Mouse (Mus musculus) hindbrain, postnatal 0 days (tissue): ENCODE results near the gene Kremen2. TPM values are rescaled to one million over a fixed set of nuclear protein-coding genes. Genes with fewer than 3 reads are reported as not detected.

ENCODE experiments used
- ATAC-seq: fragments of 200-750 bp; cut with Nextera tagmentation; 2 replicates; pipeline ENCODE4 v1.8.0; 2017; ENCODE audit warnings: mild to moderate bottlenecking, moderate TSS enrichment, moderate library complexity
- DNase-seq: peaks from one replicate; pipeline ENCODE4 v3.0.0-alpha.2; 2015; ENCODE audit warnings: low spot score
- H3K27ac ChIP-seq: fragments of 300-500 bp; sonication (generic); 2 replicates; pipeline ENCODE4 v1.5.1; 2014; ENCODE audit warnings: mild to moderate bottlenecking
- H3K27me3 ChIP-seq: fragments of 300-500 bp; sonication (generic); 2 replicates; pipeline ENCODE4 v1.6.1; 2014; ENCODE audit warnings: low read length, mixed read lengths; ENCODE audit not compliant: insufficient read depth
- H3K36me3 ChIP-seq: fragments of 300-500 bp; sonication (generic); 2 replicates; pipeline ENCODE4 v1.6.1; 2014; ENCODE audit warnings: low read length, mixed read lengths; ENCODE audit not compliant: insufficient read depth
- H3K4me1 ChIP-seq: fragments of 300-500 bp; sonication (generic); 2 replicates; pipeline ENCODE4 v1.6.1; 2014; ENCODE audit warnings: antibody characterized with exemption, low read length, mixed read lengths; ENCODE audit not compliant: insufficient read depth
- H3K4me2 ChIP-seq: fragments of 300-500 bp; sonication (generic); 2 replicates; pipeline ENCODE4 v1.6.1; 2014; ENCODE audit warnings: low read depth, mild to moderate bottlenecking, low read length, moderate library complexity, mixed read lengths
- H3K4me3 ChIP-seq: fragments of 300-500 bp; sonication (generic); 2 replicates; pipeline ENCODE4 v1.5.1; 2014; ENCODE audit warnings: low read length
- H3K9ac ChIP-seq: fragments of 300-500 bp; sonication (generic); replicated peaks from 2 replicates; pipeline ENCODE4 v1.6.1; 2014; ENCODE audit warnings: mild to moderate bottlenecking, low read length, moderate library complexity, mixed read lengths
- H3K9me3 ChIP-seq: fragments of 300-500 bp; sonication (generic); 2 replicates; pipeline ENCODE4 v1.6.1; 2016; ENCODE audit warnings: low read length, mixed read lengths
- CTCF ChIP-seq: IDR thresholded peaks from 2 replicates; pipeline ENCODE4 v1.5.1; 2016; ENCODE audit warnings: antibody characterized with exemption, control low read depth, low read depth
- WGBS: fragments of 180-500 bp; shearing (Covaris S2); extraction: QIAGEN DNeasy Blood & Tissue Kit; methylation state at CpG from one replicate; pipeline ENCODE4 v1.1.7; 2014; 5-methylcytosine and 5-hydroxymethylcytosine counted together
- polyA plus RNA-seq: library from polyadenylated mRNA; unstranded; fragments of >200 nt; fragmentation: Nextera tagmentation; extraction: Ambion mirVana; gene quantifications from 2 replicates; pipeline ENCODE4 v1.2.1, GENCODE M21; 2015
- total RNA-seq: library from RNA; depleted of rRNA; stranded (reverse); fragments of >200 nt; gene quantifications from 2 replicates; pipeline ENCODE4 v1.2.3, GENCODE M21; 2014; rRNA removed

Gene Kremen2
- total and polyA plus RNA-seq, 2 experiments from 2014 or later: 1.2 to 1.4 TPM

DNA sequence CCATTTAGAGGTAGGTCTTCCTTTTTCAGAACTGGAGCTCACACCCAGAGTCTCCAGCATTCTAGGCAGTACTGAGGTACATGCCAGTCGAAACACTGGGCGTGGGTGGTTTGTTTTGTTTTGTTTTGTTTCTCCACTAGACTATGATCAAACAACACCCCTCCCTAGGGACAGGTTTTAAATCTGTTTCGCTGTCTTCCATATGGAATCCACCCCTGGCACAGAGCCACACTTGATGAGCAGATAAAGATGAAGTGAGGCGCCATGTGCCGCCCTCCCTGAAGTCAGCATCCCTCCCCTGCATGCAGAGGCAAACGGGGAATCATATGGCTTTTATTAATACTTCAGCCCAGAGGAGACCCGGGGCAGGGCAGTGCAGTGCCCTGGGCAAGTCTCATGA is 40.9 kb downstream of the Kremen2 start:
- no peak overlapping the region for H3K27ac ChIP-seq
- DNase-seq: peak; percentile 25

DNA sequence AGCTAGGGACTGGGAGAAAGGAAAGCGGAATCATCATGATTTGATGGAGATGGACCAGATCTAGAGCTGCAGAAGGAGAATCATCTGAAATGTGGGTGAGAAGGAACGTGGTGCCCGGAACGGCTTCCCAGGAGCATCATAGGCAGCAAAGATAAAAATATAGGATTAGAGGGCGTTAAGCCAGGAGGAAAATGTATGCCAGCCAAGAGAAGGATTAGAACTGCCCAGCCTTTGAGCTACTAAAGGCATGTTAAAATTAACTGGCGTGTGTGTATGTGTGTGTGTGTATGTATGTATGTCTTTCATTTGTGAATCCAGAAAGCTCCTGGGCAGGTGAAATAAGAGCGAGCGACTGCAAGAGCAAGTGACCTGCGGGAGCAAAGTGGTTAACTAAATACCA is 42.3 kb downstream of the Kremen2 start:
- 76% methylated on average over 9 of the region's 9 CpGs for WGBS
- H3K4me2 ChIP-seq: no peak overlapping the region
- TF ChIP-seq CTCF: no peak
- H3K27ac ChIP-seq: no peak overlapping the region
- no peak overlapping the region for H3K9ac ChIP-seq
- no peak overlapping the region for H3K4me3 ChIP-seq
- H3K4me1 ChIP-seq: no peaks in the 10 kb centered on the region
- no peaks in the 10 kb centered on the region for H3K36me3 ChIP-seq
- no peaks in the 10 kb centered on the region for H3K9me3 ChIP-seq
- ATAC-seq (no peak), DNase-seq (no peak)
- no peaks in the 10 kb centered on the region; the same call in 1 of the 2 replicates for H3K27me3 ChIP-seq

More for the DNA sequence above, 40.9 kb downstream of the Kremen2 start:
- TF ChIP-seq CTCF: no peak
- Histone ChIP-seq H3K4me3 (no peak overlapping the region), H3K4me1 (no peaks in the 10 kb centered on the region), H3K27me3 (no peaks in the 10 kb centered on the region; the same call in 1 of the 2 replicates), H3K4me2 (no peak overlapping the region), H3K9ac (no peak overlapping the region), H3K36me3 (no peaks in the 10 kb centered on the region), H3K9me3 (no peaks in the 10 kb centered on the region)
- 27% methylated on average over 7 of the region's 7 CpGs for WGBS
- no peak; the same call in 1 of the 2 replicates for ATAC-seq

DNA sequence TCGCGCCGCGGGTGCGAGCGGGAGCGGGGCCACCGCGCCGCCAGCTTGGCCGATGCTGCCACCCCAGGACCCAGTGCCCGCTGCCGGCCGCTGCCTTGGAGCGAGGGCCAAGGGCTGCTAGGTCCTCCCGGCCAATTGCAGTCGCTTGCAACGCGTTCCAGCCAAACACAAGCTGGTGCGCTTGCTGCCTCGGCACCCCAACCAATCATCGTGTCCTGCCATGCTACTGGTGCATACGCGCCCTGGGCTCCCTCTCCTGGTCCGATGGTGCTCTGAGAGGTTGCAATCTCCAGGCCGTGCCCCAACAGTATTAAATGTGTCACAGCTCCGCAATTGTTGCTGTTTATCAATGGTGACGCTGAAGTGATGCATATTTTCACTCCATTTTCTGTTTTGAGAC is 45.6 kb downstream of the Kremen2 start:
- H3K27ac ChIP-seq: peak overlapping the region; percentile 67; the same call in 1 of the 2 replicates
- ATAC-seq: peak; percentile 97
- H3K9ac ChIP-seq: peak overlapping the region; percentile 64
- no peaks in the 10 kb centered on the region for H3K36me3 ChIP-seq
- peak overlapping the region; percentile 71 for H3K4me3 ChIP-seq
- no peaks in the 10 kb centered on the region for H3K4me1 ChIP-seq
- H3K9me3 ChIP-seq: no peaks in the 10 kb centered on the region
- H3K4me2 ChIP-seq: peak overlapping the region; percentile 97
- 0% methylated on average over 27 of the region's 28 CpGs for WGBS
- peak; percentile 96 for DNase-seq
- peaks cover 3% of the 10 kb centered on the region; the same call in 1 of the 2 replicates for H3K27me3 ChIP-seq
- TF ChIP-seq CTCF: peak; percentile 87

DNA sequence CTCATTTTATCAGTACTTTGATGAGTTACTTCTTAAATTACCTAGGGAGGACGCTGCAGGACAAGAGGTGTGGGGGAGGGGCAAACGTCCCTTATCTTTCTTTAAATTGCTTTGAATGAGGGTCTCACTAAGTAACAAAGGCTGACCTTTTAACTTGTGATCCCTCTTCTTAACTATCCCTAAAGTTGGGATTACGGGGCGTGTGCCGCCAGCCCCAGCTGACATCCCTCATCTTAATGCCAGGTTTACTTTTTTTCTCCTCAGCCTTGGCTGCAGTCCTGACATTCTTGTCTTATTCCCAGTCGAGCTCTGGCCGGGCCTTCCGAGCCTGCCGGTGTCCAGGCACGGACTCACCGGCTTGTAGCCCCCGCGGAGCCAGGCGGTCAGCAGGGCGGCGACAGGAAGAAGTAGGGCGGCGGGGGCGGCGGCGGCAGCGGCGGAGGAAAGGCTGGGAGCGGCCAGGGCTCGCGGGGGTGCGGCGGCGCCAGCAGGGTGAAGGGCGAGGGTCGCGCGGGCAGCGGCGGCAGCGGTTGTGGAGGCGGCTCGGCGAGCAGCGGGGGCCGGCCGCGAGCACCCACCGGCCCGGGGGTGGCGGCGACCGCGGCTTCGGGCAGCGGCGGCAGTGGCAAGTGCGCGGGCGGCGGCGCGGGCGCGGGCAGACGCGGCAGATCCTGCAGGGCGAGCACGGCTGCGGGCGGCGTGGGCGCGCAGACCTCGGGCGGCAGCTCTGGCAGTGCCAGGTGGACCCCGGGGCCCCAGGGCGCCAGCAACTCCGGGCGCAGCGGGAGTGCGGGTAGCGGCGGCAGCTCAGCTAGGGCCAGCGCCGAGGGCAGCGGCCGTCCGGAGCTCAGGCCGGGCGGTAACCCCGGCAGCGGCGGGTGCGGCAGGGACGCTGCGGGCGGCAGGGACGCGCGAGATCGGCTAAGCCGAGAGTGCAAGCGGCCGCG is 46.2 kb downstream of the Kremen2 start:
- Histone ChIP-seq H3K27ac (peak overlapping the region; percentile 67), H3K27me3 (peaks cover 3% of the 10 kb centered on the region; the same call in 1 of the 2 replicates), H3K4me3 (peak overlapping the region; percentile 71), H3K9me3 (no peaks in the 10 kb centered on the region), H3K4me1 (no peaks in the 10 kb centered on the region), H3K4me2 (peak overlapping the region; percentile 97), H3K9ac (peak overlapping the region; percentile 64), H3K36me3 (no peaks in the 10 kb centered on the region)
- TF ChIP-seq CTCF: no peak
- peak; percentile 64 for ATAC-seq
- WGBS: 2% methylated on average over 67 of the region's 101 CpGs
- no peak for DNase-seq

DNA sequence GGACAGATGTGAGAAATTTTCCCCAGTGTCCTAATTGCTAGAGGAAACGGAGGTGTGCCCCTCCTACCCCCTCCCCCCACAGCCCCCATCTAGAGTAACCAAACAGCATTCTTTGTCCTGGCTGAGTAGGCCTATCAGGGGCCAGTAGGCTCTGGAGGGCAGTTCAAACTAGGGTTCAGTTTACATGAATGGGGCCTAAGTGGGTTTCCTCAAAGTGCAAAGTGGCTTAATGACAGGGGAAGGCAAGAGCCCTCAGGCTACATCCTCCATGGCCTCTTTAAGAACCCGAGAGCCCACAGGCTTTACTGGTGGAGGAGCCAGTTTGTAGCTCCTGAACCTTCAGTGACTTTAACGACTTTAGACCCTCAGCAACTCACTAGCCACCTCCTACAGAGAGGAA is 49.8 kb downstream of the Kremen2 start:
- Histone ChIP-seq H3K4me1 (no peaks in the 10 kb centered on the region), H3K9me3 (no peaks in the 10 kb centered on the region), H3K36me3 (no peaks in the 10 kb centered on the region), H3K27me3 (0 out of 2 replicates have a peak, but pooled peaks cover 3% of the 10 kb centered on the region), H3K4me2 (no peak overlapping the region), H3K27ac (no peak overlapping the region), H3K9ac (no peak overlapping the region), H3K4me3 (no peak overlapping the region)
- no peak for TF ChIP-seq CTCF
- ATAC-seq: no peak
- WGBS: 26% methylated on average over 3 of the region's 3 CpGs
- no peak for DNase-seq

DNA sequence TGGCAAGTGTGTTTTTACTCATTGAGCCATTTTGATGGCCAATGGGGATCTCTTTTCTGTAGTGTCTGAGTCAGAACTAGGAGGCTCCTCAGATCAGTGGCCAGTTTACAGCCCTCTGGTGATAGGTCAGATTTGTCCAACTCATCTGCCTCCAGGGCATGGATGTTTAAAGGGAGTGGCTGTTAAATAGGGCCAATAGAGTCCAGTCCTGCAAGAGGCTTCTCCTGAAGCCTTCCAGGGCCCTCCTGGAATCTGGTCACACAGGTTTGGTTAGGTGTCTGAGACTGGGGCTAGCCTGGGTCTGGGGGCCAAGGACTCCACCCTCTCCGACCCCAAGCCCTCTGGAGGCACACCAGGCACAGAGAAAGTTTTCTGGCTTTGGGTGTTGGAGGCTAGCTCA is 51.1 kb downstream of the Kremen2 start:
- ATAC-seq: no peak
- H3K27me3 ChIP-seq: 0 out of 2 replicates have a peak, but pooled peaks cover 3% of the 10 kb centered on the region

More for the DNA sequence above, 51.1 kb downstream of the Kremen2 start:
- H3K4me3 ChIP-seq: no peak overlapping the region
- H3K4me1 ChIP-seq: no peaks in the 10 kb centered on the region
- no peak overlapping the region for H3K4me2 ChIP-seq
- no peaks in the 10 kb centered on the region for H3K36me3 ChIP-seq
- DNase-seq: no peak
- TF ChIP-seq CTCF: no peak
- no peak overlapping the region for H3K27ac ChIP-seq
- H3K9me3 ChIP-seq: no peaks in the 10 kb centered on the region
- no peak overlapping the region for H3K9ac ChIP-seq
- 81% methylated on average over 1 of the region's 1 CpGs for WGBS

Other genes with a start within 250 kb of the Kremen2 start
- gene Zfp213, start 181.6 kb downstream of the Kremen2 start, total RNA-seq: 17.1 and 28.1 TPM in 2 replicates
- 9.4 and 10.3 TPM in 2 replicates for gene Zfp213, start 181.6 kb downstream of the Kremen2 start, polyA plus RNA-seq
- 37.6 and 44.0 TPM in 2 replicates for gene Zfp13, start 146.3 kb downstream of the Kremen2 start, total RNA-seq
- gene Zfp13, start 146.3 kb downstream of the Kremen2 start, polyA plus RNA-seq: 21.5 and 21.6 TPM in 2 replicates
- 0.10 TPM in 1 of 2 replicates, not detected in the other for gene Zscan10, start 145.0 kb downstream of the Kremen2 start, total RNA-seq
- 0.14 and 0.26 TPM in 2 replicates for gene Zscan10, start 145.0 kb downstream of the Kremen2 start, polyA plus RNA-seq
- 0.65 and 1.2 TPM in 2 replicates for gene Mmp25, start 100.6 kb downstream of the Kremen2 start, total RNA-seq
- gene Mmp25, start 100.6 kb downstream of the Kremen2 start, polyA plus RNA-seq: 1.2 and 1.3 TPM in 2 replicates
- gene Bicdl2, start 85.3 kb downstream of the Kremen2 start, total RNA-seq: not detected in 2 replicates
- 0.11 and 0.18 TPM in 2 replicates for gene Bicdl2, start 85.3 kb downstream of the Kremen2 start, polyA plus RNA-seq
- 107 and 126 TPM in 2 replicates for gene Hcfc1r1, start 72.2 kb downstream of the Kremen2 start, total RNA-seq
- gene Hcfc1r1, start 72.2 kb downstream of the Kremen2 start, polyA plus RNA-seq: 209 and 217 TPM in 2 replicates
- 16.1 and 28.1 TPM in 2 replicates for gene Thoc6, start 72.0 kb downstream of the Kremen2 start, total RNA-seq
- 28.4 and 29.1 TPM in 2 replicates for gene Thoc6, start 72.0 kb downstream of the Kremen2 start, polyA plus RNA-seq
- gene Tnfrsf12a, start 68.4 kb downstream of the Kremen2 start, total RNA-seq: 5.5 and 8.7 TPM in 2 replicates
- gene Tnfrsf12a, start 68.4 kb downstream of the Kremen2 start, polyA plus RNA-seq: 7.3 and 7.7 TPM in 2 replicates
- gene Cldn6, start 66.6 kb downstream of the Kremen2 start, total RNA-seq: 0.75 and 1.0 TPM in 2 replicates
- gene Cldn6, start 66.6 kb downstream of the Kremen2 start, polyA plus RNA-seq: 0.33 and 0.34 TPM in 2 replicates
- 1.0 and 1.9 TPM in 2 replicates for gene Cldn9, start 61.8 kb downstream of the Kremen2 start, total RNA-seq
- gene Cldn9, start 61.8 kb downstream of the Kremen2 start, polyA plus RNA-seq: 1.1 and 1.2 TPM in 2 replicates
- gene 1520401A03Rik, start 23.1 kb downstream of the Kremen2 start, total RNA-seq: not detected in 2 replicates
- 0.19 and 0.26 TPM in 2 replicates for gene 1520401A03Rik, start 23.1 kb downstream of the Kremen2 start, polyA plus RNA-seq
- 27.1 and 27.8 TPM in 2 replicates for gene Pkmyt1, start 19.5 kb downstream of the Kremen2 start, total RNA-seq
- gene Pkmyt1, start 19.5 kb downstream of the Kremen2 start, polyA plus RNA-seq: 19.5 and 20.1 TPM in 2 replicates
- gene Paqr4, start 5.0 kb downstream of the Kremen2 start, total RNA-seq: 102 and 120 TPM in 2 replicates
- 69.4 and 72.1 TPM in 2 replicates for gene Paqr4, start 5.0 kb downstream of the Kremen2 start, polyA plus RNA-seq
- gene Flywch1, start 25.8 kb upstream of the Kremen2 start, total RNA-seq: 230 and 258 TPM in 2 replicates
- gene Flywch1, start 25.8 kb upstream of the Kremen2 start, polyA plus RNA-seq: 165 and 183 TPM in 2 replicates
- 63.3 and 83.8 TPM in 2 replicates for gene Flywch2, start 40.2 kb upstream of the Kremen2 start, total RNA-seq
- 99.8 and 123 TPM in 2 replicates for gene Flywch2, start 40.2 kb upstream of the Kremen2 start, polyA plus RNA-seq
- 133 and 144 TPM in 2 replicates for gene Srrm2, start 44.7 kb upstream of the Kremen2 start, total RNA-seq
- gene Srrm2, start 44.7 kb upstream of the Kremen2 start, polyA plus RNA-seq: 419 and 436 TPM in 2 replicates
- gene Elob, start 83.3 kb upstream of the Kremen2 start, total RNA-seq: 755 and 1,410 TPM in 2 replicates
- gene Elob, start 83.3 kb upstream of the Kremen2 start, polyA plus RNA-seq: 1,482 and 1,504 TPM in 2 replicates
- gene Prss33, start 90.2 kb upstream of the Kremen2 start, total RNA-seq: not detected in 2 replicates
- gene Prss33, start 90.2 kb upstream of the Kremen2 start, polyA plus RNA-seq: not detected in 2 replicates
- not detected in 2 replicates for gene Prss32, start 98.0 kb upstream of the Kremen2 start, total RNA-seq
- 0.25 and 0.48 TPM in 2 replicates for gene Prss32, start 98.0 kb upstream of the Kremen2 start, polyA plus RNA-seq
- gene Prss41, start 98.3 kb upstream of the Kremen2 start, total RNA-seq: 0.37 TPM in 1 of 2 replicates, not detected in the other
- gene Prss41, start 98.3 kb upstream of the Kremen2 start, polyA plus RNA-seq: 0.90 and 1.3 TPM in 2 replicates
- gene Prss21, start 122.2 kb upstream of the Kremen2 start, total RNA-seq: not detected in 2 replicates
- not detected in 2 replicates for gene Prss21, start 122.2 kb upstream of the Kremen2 start, polyA plus RNA-seq
- gene Dcpp1, start 135.0 kb upstream of the Kremen2 start, total RNA-seq: not detected in 2 replicates
- gene Dcpp1, start 135.0 kb upstream of the Kremen2 start, polyA plus RNA-seq: not detected in 2 replicates
- not detected in 2 replicates for gene Dcpp2, start 135.0 kb upstream of the Kremen2 start, total RNA-seq
- gene Dcpp2, start 135.0 kb upstream of the Kremen2 start, polyA plus RNA-seq: not detected in 2 replicates
- gene Dcpp3, start 171.6 kb upstream of the Kremen2 start, total RNA-seq: not detected in 2 replicates
- gene Dcpp3, start 171.6 kb upstream of the Kremen2 start, polyA plus RNA-seq: not detected in 2 replicates
- not detected in 2 replicates for gene Sbp, start 195.8 kb upstream of the Kremen2 start, total RNA-seq
- gene Sbp, start 195.8 kb upstream of the Kremen2 start, polyA plus RNA-seq: not detected in 2 replicates
- gene Sbpl, start 209.4 kb upstream of the Kremen2 start, total RNA-seq: 1.4 TPM in 1 of 2 replicates, not detected in the other
- not detected in 2 replicates for gene Sbpl, start 209.4 kb upstream of the Kremen2 start, polyA plus RNA-seq
- gene Prss30, start 234.7 kb upstream of the Kremen2 start, total RNA-seq: not detected in 2 replicates
- gene Prss30, start 234.7 kb upstream of the Kremen2 start, polyA plus RNA-seq: not detected in 2 replicates